Mouse (Mus musculus): ENCODE results near the gene Smarcd3. TPM values are rescaled to one million over a fixed set of nuclear protein-coding genes. Genes with fewer than 3 reads are reported as not detected.

The Smarcd3 gene
- polyA plus RNA-seq, 3 experiments from 2014 or later: 0.50 to 1.9 (median 0.69) TPM

DNA sequence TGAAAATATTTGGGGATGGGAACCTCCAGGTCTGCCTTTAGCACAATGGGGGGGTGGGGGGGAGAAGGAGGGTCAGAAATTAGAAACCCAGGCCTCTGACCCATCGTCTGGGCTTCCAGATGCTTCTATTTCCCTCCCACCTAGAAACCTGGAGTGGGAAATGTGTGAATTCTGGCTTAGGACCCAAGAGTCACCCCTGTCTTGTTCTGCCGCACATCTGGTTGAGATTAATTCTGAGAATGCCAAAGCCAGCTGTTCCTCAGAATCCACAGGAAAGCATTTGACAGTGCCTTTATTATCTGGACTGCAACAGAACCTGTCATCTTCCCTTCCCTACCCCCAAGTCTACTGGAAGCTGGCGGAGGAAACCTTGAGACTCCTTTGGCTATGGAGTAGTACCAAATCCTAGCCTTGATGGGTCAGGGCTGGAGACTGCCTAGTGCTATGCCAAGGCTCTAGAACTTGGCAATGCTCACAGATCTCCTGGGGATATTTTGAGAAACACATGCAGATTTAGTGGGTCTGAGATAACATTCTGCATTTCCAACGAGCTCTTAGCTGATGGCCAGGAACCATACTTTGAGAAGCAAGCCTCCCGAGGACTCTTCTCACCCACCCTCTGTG, 70.5 kb downstream of the Smarcd3 start:
- no peak for ATAC-seq

DNA sequence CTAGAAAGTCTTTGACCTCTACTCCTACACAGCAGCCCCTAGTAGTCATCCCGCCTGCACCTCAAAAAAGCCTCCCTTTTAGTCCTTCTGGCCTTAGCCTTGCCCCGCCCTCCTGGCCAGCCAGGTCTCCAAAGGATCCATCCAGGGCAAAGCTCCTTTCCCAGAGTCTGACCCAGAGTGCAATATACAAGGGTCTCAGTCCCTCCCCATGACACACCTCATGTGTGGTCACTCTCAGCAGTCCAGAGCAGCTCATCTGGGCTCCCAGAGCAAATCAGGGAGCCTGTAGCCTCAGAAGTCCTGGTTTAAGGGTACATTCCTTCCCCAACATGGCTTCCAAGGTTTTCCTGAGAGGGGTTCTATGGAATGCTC, 72.9 kb downstream of the Smarcd3 start:
- no peak for ATAC-seq

DNA sequence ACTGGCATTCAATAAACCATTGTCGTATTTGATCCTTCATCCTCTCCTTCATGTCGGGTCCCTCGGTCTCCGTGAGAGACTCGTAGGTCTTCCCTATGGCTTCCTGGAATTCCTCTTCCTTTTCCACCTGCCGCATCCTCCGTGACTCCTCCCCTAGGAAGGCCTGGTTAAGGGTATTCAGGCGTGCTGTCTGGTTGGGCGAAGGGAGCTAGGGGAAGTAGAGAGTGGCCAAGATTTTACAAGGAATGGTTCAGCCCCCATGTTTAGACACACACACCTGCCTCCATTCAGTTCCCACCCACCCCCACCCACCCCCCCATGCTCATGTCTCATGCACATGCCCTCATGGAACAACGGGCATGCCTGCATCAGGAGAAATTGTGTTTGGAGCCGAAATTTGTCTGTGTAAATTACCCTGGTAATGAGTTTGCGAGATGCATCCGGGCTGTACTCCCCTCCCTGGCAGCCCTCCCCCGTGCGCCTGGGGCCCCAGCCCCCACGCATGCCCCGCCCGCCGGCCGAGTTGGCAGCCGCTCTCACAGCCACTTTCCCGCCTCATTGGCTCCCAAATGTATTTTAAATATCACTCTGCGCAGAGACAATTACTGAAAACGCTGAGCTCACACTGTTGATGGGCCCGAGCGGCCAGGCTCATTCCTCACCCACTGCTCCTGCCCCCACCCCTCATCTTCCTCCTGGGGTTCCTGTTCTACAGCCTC, 73.5 kb downstream of the Smarcd3 start:
- ATAC-seq: no peak

DNA sequence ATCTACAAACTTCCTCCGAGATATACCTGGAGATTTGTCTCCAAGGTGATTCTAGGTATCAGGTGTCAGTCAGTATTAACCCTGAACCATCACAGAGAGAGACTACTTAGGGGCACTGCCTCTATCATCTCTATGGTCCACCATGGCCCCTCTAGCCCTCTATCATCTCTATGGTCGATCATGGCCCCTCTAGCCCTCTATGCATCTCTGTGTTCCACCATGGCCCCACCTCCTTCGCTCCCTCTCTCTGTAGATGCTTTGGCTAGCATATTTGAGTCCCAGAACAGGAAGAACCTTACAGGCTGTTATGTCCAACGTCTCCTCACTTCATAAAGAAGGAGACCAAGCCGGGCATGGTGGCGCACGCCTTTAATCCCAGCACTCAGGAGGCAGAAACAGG, 81.6 kb downstream of the Smarcd3 start:
- ATAC-seq: no peak

DNA sequence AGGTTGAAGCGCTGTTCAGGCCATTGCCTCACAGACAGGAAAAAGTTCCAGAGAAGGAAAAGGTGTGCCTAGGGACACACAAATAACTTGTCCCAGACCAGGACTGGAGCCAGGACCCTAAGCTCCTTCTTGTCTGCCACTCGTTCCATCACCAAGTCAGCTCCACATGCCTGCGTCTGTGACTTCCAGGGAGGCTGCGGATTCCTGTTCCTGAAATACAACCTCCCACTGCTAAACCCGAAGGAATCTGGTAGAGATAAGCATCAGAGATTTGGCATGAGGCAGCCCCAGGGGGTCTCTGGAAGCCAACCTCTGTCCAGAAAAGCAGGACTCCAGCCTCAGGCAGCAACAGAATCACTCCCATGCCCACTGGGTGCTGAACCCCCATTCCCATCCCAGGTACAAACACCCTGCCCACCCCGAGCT, 83.1 kb downstream of the Smarcd3 start:
- ATAC-seq: no peak

Other genes starting within 250 kb of the Smarcd3 start
- 1 to 10 TPM; 1.1 to 1.7 (median 1.4) TPM for gene Atg9b, start 232.3 kb downstream of the Smarcd3 start, polyA plus RNA-seq (2017; shearing (Covaris generic))
- gene Abcb8, start 230.7 kb downstream of the Smarcd3 start, polyA plus RNA-seq (2017; shearing (Covaris generic)): 10 to 100 TPM; 15.5 to 26.5 (median 20.9) TPM
- gene Asic3, start 211.0 kb downstream of the Smarcd3 start, polyA plus RNA-seq (2017; shearing (Covaris generic)): not detected
- gene Cdk5, start 200.9 kb downstream of the Smarcd3 start, polyA plus RNA-seq (2017; shearing (Covaris generic)): 10 to 100 TPM; 47.6 to 66.2 (median 62.8) TPM
- gene Slc4a2, start 200.6 kb downstream of the Smarcd3 start, polyA plus RNA-seq (2017; shearing (Covaris generic)): 10 to 100 TPM; 11.4 to 17.1 (median 12.4) TPM
- 10 to 100 TPM; 32.1 to 63.3 (median 63.0) TPM for gene Fastk, start 179.1 kb downstream of the Smarcd3 start, polyA plus RNA-seq (2017; shearing (Covaris generic))
- gene Tmub1, start 176.6 kb downstream of the Smarcd3 start, polyA plus RNA-seq (2017; shearing (Covaris generic)): 10 to 100 TPM; 50.9 to 68.9 (median 59.0) TPM
- gene Agap3, start 172.2 kb downstream of the Smarcd3 start, polyA plus RNA-seq (2017; shearing (Covaris generic)): 1 to 10 TPM; 5.4 to 9.7 (median 7.5) TPM
- under 1 TPM in 1 of 3 experiments, not detected in 2; 0.16 TPM for gene Gbx1, start 97.2 kb downstream of the Smarcd3 start, polyA plus RNA-seq (2017; shearing (Covaris generic))
- not detected for gene Asb10, start 83.4 kb downstream of the Smarcd3 start, polyA plus RNA-seq (2017; shearing (Covaris generic))
- gene 4931409K22Rik, start 67.6 kb downstream of the Smarcd3 start, polyA plus RNA-seq (2017; shearing (Covaris generic)): not detected
- gene Abcf2, start 46.9 kb downstream of the Smarcd3 start, polyA plus RNA-seq (2017; shearing (Covaris generic)): 10 to 100 TPM; 52.1 to 67.7 (median 61.3) TPM
- gene Chpf2, start 37.7 kb downstream of the Smarcd3 start, polyA plus RNA-seq (2017; shearing (Covaris generic)): 10 to 100 TPM in 2 of 3 experiments, 1 to 10 TPM in 1; 8.5 to 12.9 (median 10.0) TPM
- 10 to 100 TPM; 63.3 to 79.7 (median 76.0) TPM for gene Nub1, start 61.1 kb upstream of the Smarcd3 start, polyA plus RNA-seq (2017; shearing (Covaris generic))
- gene Wdr86, start 106.3 kb upstream of the Smarcd3 start, polyA plus RNA-seq (2017; shearing (Covaris generic)): under 1 TPM in 2 of 3 experiments, not detected in 1; 0.23 to 0.80 TPM
- gene Crygn, start 133.6 kb upstream of the Smarcd3 start, polyA plus RNA-seq (2017; shearing (Covaris generic)): 1 to 10 TPM in 1 of 3 experiments, not detected in 2; 3.2 TPM
- gene Rheb, start 218.2 kb upstream of the Smarcd3 start, polyA plus RNA-seq (2017; shearing (Covaris generic)): 100 to 1,000 TPM in 1 of 3 experiments, 10 to 100 TPM in 2; 74.2 to 131 (median 98.5) TPM